Mouse (Mus musculus): ENCODE measurements around the gene Ptprt. TPM values are rescaled to one million over a fixed set of nuclear protein-coding genes. Genes with fewer than 3 reads are reported as not detected.

Gene Ptprt
- total and polyA plus RNA-seq, 3 experiments: 0.76 TPM; not detected in 2

DNA sequence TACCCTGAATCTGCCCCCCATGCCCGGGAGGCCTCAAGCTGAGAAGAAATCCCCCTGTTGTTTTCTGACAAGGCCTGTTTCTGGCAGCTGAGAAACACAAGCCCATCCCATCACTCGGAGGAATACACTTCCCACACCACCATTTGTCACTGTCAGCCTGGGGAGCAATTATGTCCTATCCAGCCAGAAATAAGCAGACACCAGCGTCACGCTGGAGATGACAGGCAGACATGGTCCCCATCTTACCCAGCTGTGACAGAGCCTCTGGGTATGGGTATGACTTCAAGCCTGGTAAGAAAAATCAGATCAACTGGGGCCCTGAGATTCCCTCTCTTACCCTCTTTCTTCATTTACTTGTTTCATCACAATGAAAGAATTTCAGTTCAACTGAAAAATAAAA, 625.3 kb downstream of the Ptprt start:
- no peaks in the 10 kb centered on the region for H3K36me3 ChIP-seq (replicated peaks in 1 of 2; ENCODE audit: control insufficient read depth in 1 of 2, insufficient read depth in 1 of 2, low read length in 1 of 2)
- H3K9me3 ChIP-seq (replicated peaks; ENCODE audit: low read length): peaks cover 54% of the 10 kb centered on the region
- no peaks in the 10 kb centered on the region for H3K4me1 ChIP-seq (ENCODE audit: control insufficient read depth in 1 of 2, insufficient read depth in 2 of 2)
- no peak overlapping the region for H3K9ac ChIP-seq (ENCODE audit: insufficient read depth, low read depth)
- TF ChIP-seq MEF2A (IDR thresholded peaks at IDR 0.05; ENCODE audit: borderline replicate concordance, low read depth, low read length) (no peak), ETS1 (conservative IDR thresholded peaks at IDR 0.05; ENCODE audit: low read depth, low read length) (no peak), ELF1 (IDR thresholded peaks at IDR 0.05; ENCODE audit: low read depth, low read length) (no peak), ZC3H11A (IDR thresholded peaks at IDR 0.05; ENCODE audit: low read depth, low read length) (no peak), SMC3 (IDR thresholded peaks at IDR 0.05; ENCODE audit: low read depth, low read length) (no peak), CHD2 (IDR thresholded peaks at IDR 0.05; ENCODE audit: low read length) (no peak), E2F4 (IDR thresholded peaks at IDR 0.05; ENCODE audit: insufficient replicate concordance, low read depth, low read length) (no peak), GABPA (IDR thresholded peaks at IDR 0.05; ENCODE audit: insufficient replicate concordance, low read depth, low read length) (no peak), SIN3A (IDR thresholded peaks at IDR 0.05; ENCODE audit: low read length) (no peak), MAZ (IDR thresholded peaks at IDR 0.05; ENCODE audit: low read depth, low read length) (no peak), RCOR1 (conservative IDR thresholded peaks at IDR 0.05; ENCODE audit: low read depth, low read length) (no peak), PAX5 (IDR thresholded peaks at IDR 0.05; ENCODE audit: low read length) (no peak)
- in situ Hi-C loops (cut with MboI; ENCODE audit: low pct_ligation_motif_present, low pct_unique_long_range_greater_than_20kb, low sequenced_read_pairs): no loop called here
- DNase-seq (ENCODE audit: extremely low read depth): no peak
- H3K4me3 ChIP-seq (replicated peaks in 1 of 3; ENCODE audit: low read depth in 2 of 3, low read length in 2 of 3, poor library complexity in 1 of 3): no peak overlapping the region
- H3K27me3 ChIP-seq (replicated peaks): no peaks in the 10 kb centered on the region
- dilution Hi-C loops (cut with MboI; ENCODE audit: extremely low pct_ligation_motif_present, extremely low pct_unique_long_range_greater_than_20kb, low sequenced_read_pairs): no loop called here
- H3K27ac ChIP-seq (ENCODE audit: insufficient read depth, low read depth): no peak overlapping the region
- no peaks in the 10 kb centered on the region for H3K79me2 ChIP-seq (replicated peaks; ENCODE audit: control insufficient read depth, extremely low read depth, insufficient read depth, poor library complexity, severe bottlenecking)
- H3K4me2 ChIP-seq (ENCODE audit: insufficient read depth, low read depth, poor library complexity, severe bottlenecking): no peak overlapping the region

DNA sequence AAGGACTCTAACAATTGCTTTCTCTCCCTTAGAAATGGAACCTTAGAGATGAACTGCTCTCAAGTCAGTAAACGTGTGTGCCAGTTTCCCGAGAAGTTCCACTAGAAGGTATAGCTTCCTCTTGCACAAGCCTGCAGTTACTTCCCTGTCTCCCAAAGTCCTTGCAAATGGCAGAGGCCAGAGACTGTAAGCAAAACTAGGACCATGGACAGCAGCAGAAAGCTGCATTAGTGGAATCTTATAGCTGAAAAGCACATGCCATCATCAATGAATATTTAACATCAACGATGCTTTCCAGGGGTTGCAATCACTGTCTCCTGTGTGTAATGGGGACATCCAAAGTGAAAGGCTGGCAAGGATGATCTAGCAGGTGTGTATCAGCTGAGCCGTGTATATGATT, 629.3 kb downstream of the Ptprt start:
- Histone ChIP-seq H3K27me3 (replicated peaks) (no peaks in the 10 kb centered on the region), H3K4me2 (ENCODE audit: insufficient read depth, low read depth, poor library complexity, severe bottlenecking) (no peak overlapping the region), H3K27ac (ENCODE audit: insufficient read depth, low read depth) (no peak overlapping the region), H3K4me3 (replicated peaks in 1 of 3; ENCODE audit: low read depth in 2 of 3, low read length in 2 of 3, poor library complexity in 1 of 3) (no peak overlapping the region), H3K36me3 (replicated peaks in 1 of 2; ENCODE audit: control insufficient read depth in 1 of 2, insufficient read depth in 1 of 2, low read length in 1 of 2) (no peaks in the 10 kb centered on the region), H3K9ac (ENCODE audit: insufficient read depth, low read depth) (no peak overlapping the region), H3K4me1 (ENCODE audit: control insufficient read depth in 1 of 2, insufficient read depth in 2 of 2) (no peaks in the 10 kb centered on the region), H3K79me2 (replicated peaks; ENCODE audit: control insufficient read depth, extremely low read depth, insufficient read depth, poor library complexity, severe bottlenecking) (no peaks in the 10 kb centered on the region), H3K9me3 (replicated peaks; ENCODE audit: low read length) (peaks cover 60% of the 10 kb centered on the region)
- no peak for DNase-seq (ENCODE audit: extremely low read depth)
- dilution Hi-C loops (cut with MboI; ENCODE audit: extremely low pct_ligation_motif_present, extremely low pct_unique_long_range_greater_than_20kb, low sequenced_read_pairs) (no loop called here), in situ Hi-C loops (cut with MboI; ENCODE audit: low pct_ligation_motif_present, low pct_unique_long_range_greater_than_20kb, low sequenced_read_pairs) (no loop called here)
- TF ChIP-seq CTCF (conservative IDR thresholded peaks at IDR 0.05 in 1 of 2, IDR thresholded peaks at IDR 0.05 in 1 of 2; ENCODE audit: low read depth in 2 of 2, low read length in 2 of 2): no peak

DNA sequence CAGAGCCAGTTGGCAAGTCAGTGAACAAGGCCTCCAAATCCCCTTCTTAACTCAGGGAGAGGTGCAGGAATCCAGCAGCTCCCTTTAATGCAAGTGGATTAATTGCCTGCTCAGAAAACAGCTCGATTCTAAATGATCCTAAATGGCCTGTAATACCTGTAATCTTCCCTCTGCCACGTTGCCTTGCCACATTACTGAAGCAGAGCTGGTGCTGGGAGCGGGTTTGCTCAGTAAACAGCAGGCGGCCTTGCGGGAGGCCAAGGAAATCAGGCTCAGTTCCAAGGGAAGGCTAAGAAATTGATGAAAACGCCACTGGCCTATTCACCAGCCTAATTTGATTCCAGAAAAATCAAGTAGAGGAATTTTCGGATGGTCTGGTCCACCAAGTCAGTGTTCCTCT, 659.9 kb downstream of the Ptprt start:
- in situ Hi-C loops (cut with MboI; ENCODE audit: low pct_ligation_motif_present, low pct_unique_long_range_greater_than_20kb, low sequenced_read_pairs): no loop called here
- TF ChIP-seq RAD21 (IDR thresholded peaks at IDR 0.05; ENCODE audit: low read depth, low read length) (no peak), MXI1 (IDR thresholded peaks at IDR 0.05; ENCODE audit: low read depth, low read length) (no peak), GABPA (IDR thresholded peaks at IDR 0.05; ENCODE audit: insufficient replicate concordance, low read depth, low read length) (no peak), ELF1 (IDR thresholded peaks at IDR 0.05; ENCODE audit: low read depth, low read length) (no peak), POLR2A (IDR thresholded peaks at IDR 0.05; ENCODE audit: low read depth, low read length) (no peak), PAX5 (IDR thresholded peaks at IDR 0.05; ENCODE audit: low read length) (no peak), POLR2AphosphoS2 (IDR thresholded peaks at IDR 0.05; ENCODE audit: low read depth, low read length) (no peak), MAFK (IDR thresholded peaks at IDR 0.05; ENCODE audit: insufficient replicate concordance, low read length) (no peak), SMC3 (IDR thresholded peaks at IDR 0.05; ENCODE audit: low read depth, low read length) (no peak), ZNF384 (IDR thresholded peaks at IDR 0.05; ENCODE audit: low read depth, low read length) (no peak), E2F4 (IDR thresholded peaks at IDR 0.05; ENCODE audit: insufficient replicate concordance, low read depth, low read length) (no peak)
- Histone ChIP-seq H3K4me2 (ENCODE audit: insufficient read depth, low read depth, poor library complexity, severe bottlenecking) (no peak overlapping the region), H3K27ac (ENCODE audit: insufficient read depth, low read depth) (no peak overlapping the region), H3K9me3 (replicated peaks; ENCODE audit: low read length) (peaks cover 74% of the 10 kb centered on the region), H3K4me3 (replicated peaks in 1 of 3; ENCODE audit: low read depth in 2 of 3, low read length in 2 of 3, poor library complexity in 1 of 3) (no peak overlapping the region), H3K9ac (ENCODE audit: insufficient read depth, low read depth) (no peak overlapping the region), H3K27me3 (replicated peaks) (no peaks in the 10 kb centered on the region), H3K4me1 (ENCODE audit: control insufficient read depth in 1 of 2, insufficient read depth in 2 of 2) (no peaks in the 10 kb centered on the region), H3K36me3 (replicated peaks in 1 of 2; ENCODE audit: control insufficient read depth in 1 of 2, insufficient read depth in 1 of 2, low read length in 1 of 2) (no peaks in the 10 kb centered on the region), H3K79me2 (replicated peaks; ENCODE audit: control insufficient read depth, extremely low read depth, insufficient read depth, poor library complexity, severe bottlenecking) (no peaks in the 10 kb centered on the region)
- dilution Hi-C loops (cut with MboI; ENCODE audit: extremely low pct_ligation_motif_present, extremely low pct_unique_long_range_greater_than_20kb, low sequenced_read_pairs): no loop called here
- no peak for DNase-seq (ENCODE audit: extremely low read depth)

All from CH12.LX (cell line).